Mouse (Mus musculus) kidney, adult 2 months (tissue): ENCODE measurements around the gene Pkp4.

Experiments
- CTCF ChIP-seq: fragments of 200-500 bp; conservative IDR thresholded peaks from 2 replicates; pipeline ENCODE4 v1.5.1; 2011; ENCODE audit warnings: low read depth, mild to moderate bottlenecking, control low read depth, low read length, moderate library complexity, mixed read lengths; ENCODE audit not compliant: insufficient read depth, insufficient read length
- POLR2A ChIP-seq: fragments of 200-500 bp; IDR thresholded peaks from one replicate; pipeline ENCODE4 v1.6.1; 2011; ENCODE audit warnings: low read depth, low read length, control low read depth

DNA sequence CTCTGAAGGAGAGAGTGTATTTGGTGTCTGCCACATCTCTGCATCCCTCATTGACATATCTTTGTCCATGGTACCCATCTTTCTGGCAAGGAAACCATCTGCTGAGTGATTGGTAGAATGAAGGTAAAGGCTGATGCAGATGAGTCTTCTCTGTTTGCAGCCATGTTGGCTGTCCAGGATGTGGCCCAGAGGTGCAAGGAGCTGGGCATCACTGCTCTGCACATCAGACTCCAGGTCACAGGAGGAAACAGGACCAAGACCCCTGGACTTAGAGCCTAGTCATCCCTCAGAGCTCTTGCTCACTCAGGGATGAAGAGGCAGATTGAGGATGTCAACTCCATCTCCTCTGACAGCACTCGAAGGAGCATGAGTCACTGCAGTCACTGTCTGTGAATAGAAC is 235.9 kb downstream of the Pkp4 start:
- TF ChIP-seq POLR2A: no peak
- TF ChIP-seq CTCF: no peak
